Mouse (Mus musculus) left cerebral cortex, postnatal 36 days (tissue): ENCODE measurements at regions not wholly inside any gene's neighbourhood (a gene's known extent, or its start where the extent isn't known, plus 50 kb on each side); places are given as distances from the start of the nearest gene placed in this dataset.

Source experiments
- DNase-seq, 2 experiments: peaks; one replicate each; pipeline ENCODE4 v3.0.0; 2021 to 2022; ENCODE audit warnings: low spot score in 2 of 2, mixed read lengths in 1 of 2
- intact Hi-C: fragments of 180-260 bp; cut with DNase I; formaldehyde crosslinking; loops from one replicate; pipeline ENCODE4 v1.15.1; 2025

GRCm38 (mm10) chr16:49533498-49533998, 165.5 kb upstream of the Ift57 start:
- intact Hi-C loops, result no loop called here

GRCm38 (mm10) chr16:49550231-49550630, 148.8 kb upstream of the Ift57 start:
- DNase-seq, result no peak
- intact Hi-C loops, result no loop called here

More at GRCm38 (mm10) chr16:49533498-49533998, 165.5 kb upstream of the Ift57 start:
- no peak for DNase-seq

GRCm38 (mm10) chr16:49570031-49570430, 129.0 kb upstream of the Ift57 start:
- intact Hi-C loops, result no loop called here
- no peak for DNase-seq

- intact Hi-C loops, result no loop called here
- no peak for DNase-seq
These were observed 126.4 kb upstream of the Ift57 start for GRCm38 (mm10) chr16:49572485-49573170.

- no peak for DNase-seq
- intact Hi-C loops, result no loop called here
These were observed 125.9 kb upstream of the Ift57 start for GRCm38 (mm10) chr16:49573171-49573517.

- intact Hi-C loops, result no loop called here
- DNase-seq, result no peak
These were observed 120.1 kb upstream of the Ift57 start for GRCm38 (mm10) chr16:49578976-49579375.

GRCm38 (mm10) chr16:49580708-49581107, 118.3 kb upstream of the Ift57 start:
- DNase-seq, result no peak
- intact Hi-C loops, result no loop called here

- intact Hi-C loops, result no loop called here
- DNase-seq, result peak in 1 of 2 experiments; percentile 9
These were observed 92.5 kb upstream of the Ift57 start for GRCm38 (mm10) chr16:49606500-49606899.

GRCm38 (mm10) chr16:49614801-49615200, 84.2 kb upstream of the Ift57 start:
- DNase-seq, result no peak
- intact Hi-C loops, result loop anchor here (5.0 kb wide), 1 partner anchor 82 kb away; the partner anchor contains the start of gene Ift57

GRCm38 (mm10) chr16:49615342-49616020, 83.6 kb upstream of the Ift57 start:
- intact Hi-C loops, result loop anchor here (5.0 kb wide), 1 partner anchor 82 kb away; the partner anchor contains the start of gene Ift57

GRCm38 (mm10) chr16:49616263-49616872, 82.7 kb upstream of the Ift57 start:
- peak in 1 of 2 experiments; percentile 25 for DNase-seq
- intact Hi-C loops, result loop anchor here (5.0 kb wide), 1 partner anchor 81 kb away; the partner anchor contains the start of gene Ift57

More at GRCm38 (mm10) chr16:49615342-49616020, 83.6 kb upstream of the Ift57 start:
- peak; percentile 27 to 39 for DNase-seq

- peak; percentile 17 to 27 for DNase-seq
- intact Hi-C loops, result loop anchor here (5.0 kb wide), 1 partner anchor 111 kb away; no protein-coding TSS in a partner anchor
These were observed 65.5 kb upstream of the Ift57 start for GRCm38 (mm10) chr16:49633502-49633901.

GRCm38 (mm10) chr16:49635506-49635905, 63.5 kb upstream of the Ift57 start:
- intact Hi-C loops, result no loop called here
- DNase-seq, result peak in 1 of 2 experiments; percentile 21

GRCm38 (mm10) chr16:49636467-49636866, 62.6 kb upstream of the Ift57 start:
- no peak for DNase-seq
- intact Hi-C loops, result no loop called here

GRCm38 (mm10) chr16:49642696-49643095, 56.3 kb upstream of the Ift57 start:
- intact Hi-C loops, result no loop called here
- DNase-seq, result no peak

GRCm38 (mm10) chr16:49644416-49644815, 54.6 kb upstream of the Ift57 start:
- intact Hi-C loops, result no loop called here
- no peak for DNase-seq

- DNase-seq, result no peak
These were observed 52.6 kb upstream of the Ift57 start for GRCm38 (mm10) chr16:49646479-49646878.

More at GRCm38 (mm10) chr16:49646479-49646878, 52.6 kb upstream of the Ift57 start:
- intact Hi-C loops, result no loop called here
